Mouse (Mus musculus): ENCODE measurements around the gene Mapkbp1. TPM values are rescaled to one million over a fixed set of nuclear protein-coding genes. Genes with fewer than 3 reads are reported as not detected.

The Mapkbp1 gene
- polyA plus RNA-seq, 1 experiment = 13.4 TPM

- Histone ChIP-seq H3K27me3 (ENCODE audit: control insufficient read depth, insufficient read depth, low read length, poor library complexity, severe bottlenecking) (no peaks in the 10 kb centered on the region), H3K36me3 (ENCODE audit: control insufficient read depth, insufficient read depth, low read length, poor library complexity, severe bottlenecking) (no peaks in the 10 kb centered on the region), H3K4me1 (ENCODE audit: control insufficient read depth, insufficient read depth, low read length) (no peaks in the 10 kb centered on the region), H3K9ac (ENCODE audit: low read depth, poor library complexity, severe bottlenecking) (no peak overlapping the region), H3K27ac (ENCODE audit: insufficient read depth, low read length) (no peak overlapping the region), H3K9me3 (replicated peaks; ENCODE audit: control insufficient read depth, insufficient read depth, low read length, poor library complexity, severe bottlenecking) (no peaks in the 10 kb centered on the region), H3K4me3 (ENCODE audit: low read depth, low read length) (no peak overlapping the region)
- TF ChIP-seq CTCF (IDR thresholded peaks at IDR 0.05; ENCODE audit: low read depth, low read length) (peak; percentile 85), EP300 (IDR thresholded peaks at IDR 0.05; ENCODE audit: insufficient read depth, low read depth, low read length) (no peak), POLR2A (IDR thresholded peaks at IDR 0.05; ENCODE audit: insufficient read depth, low read length) (no peak)
Observed at GRCm38 (mm10) chr2:120049632-120050274, 77.3 kb downstream of the Mapkbp1 start.

GRCm38 (mm10) chr2:120051405-120051804 is 78.9 kb downstream of the Mapkbp1 start:
- H3K27me3 ChIP-seq (ENCODE audit: control insufficient read depth, insufficient read depth, low read length, poor library complexity, severe bottlenecking) = no peaks in the 10 kb centered on the region
- H3K4me1 ChIP-seq (ENCODE audit: control insufficient read depth, insufficient read depth, low read length) = no peaks in the 10 kb centered on the region
- no peak overlapping the region for H3K9ac ChIP-seq (ENCODE audit: low read depth, poor library complexity, severe bottlenecking)
- TF ChIP-seq EP300 (IDR thresholded peaks at IDR 0.05; ENCODE audit: insufficient read depth, low read depth, low read length) = no peak
- no peak for TF ChIP-seq CTCF (IDR thresholded peaks at IDR 0.05; ENCODE audit: low read depth, low read length)
- TF ChIP-seq POLR2A (IDR thresholded peaks at IDR 0.05; ENCODE audit: insufficient read depth, low read length) = no peak
- no peak overlapping the region for H3K27ac ChIP-seq (ENCODE audit: insufficient read depth, low read length)
- no peaks in the 10 kb centered on the region for H3K9me3 ChIP-seq (replicated peaks; ENCODE audit: control insufficient read depth, insufficient read depth, low read length, poor library complexity, severe bottlenecking)
- no peaks in the 10 kb centered on the region for H3K36me3 ChIP-seq (ENCODE audit: control insufficient read depth, insufficient read depth, low read length, poor library complexity, severe bottlenecking)
- no peak overlapping the region for H3K4me3 ChIP-seq (ENCODE audit: low read depth, low read length)

GRCm38 (mm10) chr2:120054771-120055552 is 82.5 kb downstream of the Mapkbp1 start:
- Histone ChIP-seq H3K4me3 (ENCODE audit: low read depth, low read length) (no peak overlapping the region), H3K9ac (ENCODE audit: low read depth, poor library complexity, severe bottlenecking) (no peak overlapping the region), H3K36me3 (ENCODE audit: control insufficient read depth, insufficient read depth, low read length, poor library complexity, severe bottlenecking) (no peaks in the 10 kb centered on the region), H3K27ac (ENCODE audit: insufficient read depth, low read length) (no peak overlapping the region), H3K9me3 (replicated peaks; ENCODE audit: control insufficient read depth, insufficient read depth, low read length, poor library complexity, severe bottlenecking) (no peaks in the 10 kb centered on the region), H3K4me1 (ENCODE audit: control insufficient read depth, insufficient read depth, low read length) (no peaks in the 10 kb centered on the region), H3K27me3 (ENCODE audit: control insufficient read depth, insufficient read depth, low read length, poor library complexity, severe bottlenecking) (no peaks in the 10 kb centered on the region)
- TF ChIP-seq POLR2A (IDR thresholded peaks at IDR 0.05; ENCODE audit: insufficient read depth, low read length) (no peak), EP300 (IDR thresholded peaks at IDR 0.05; ENCODE audit: insufficient read depth, low read depth, low read length) (no peak), CTCF (IDR thresholded peaks at IDR 0.05; ENCODE audit: low read depth, low read length) (no peak)

- Histone ChIP-seq H3K4me3 (ENCODE audit: low read depth, low read length) (no peak overlapping the region), H3K9ac (ENCODE audit: low read depth, poor library complexity, severe bottlenecking) (no peak overlapping the region), H3K36me3 (ENCODE audit: control insufficient read depth, insufficient read depth, low read length, poor library complexity, severe bottlenecking) (no peaks in the 10 kb centered on the region), H3K27ac (ENCODE audit: insufficient read depth, low read length) (no peak overlapping the region), H3K27me3 (ENCODE audit: control insufficient read depth, insufficient read depth, low read length, poor library complexity, severe bottlenecking) (no peaks in the 10 kb centered on the region), H3K4me1 (ENCODE audit: control insufficient read depth, insufficient read depth, low read length) (no peaks in the 10 kb centered on the region), H3K9me3 (replicated peaks; ENCODE audit: control insufficient read depth, insufficient read depth, low read length, poor library complexity, severe bottlenecking) (no peaks in the 10 kb centered on the region)
- TF ChIP-seq CTCF (IDR thresholded peaks at IDR 0.05; ENCODE audit: low read depth, low read length) = no peak
Observed at GRCm38 (mm10) chr2:120055923-120056322, 83.4 kb downstream of the Mapkbp1 start.

- Histone ChIP-seq H3K4me1 (ENCODE audit: control insufficient read depth, insufficient read depth, low read length) (no peaks in the 10 kb centered on the region), H3K4me3 (ENCODE audit: low read depth, low read length) (no peak overlapping the region), H3K9me3 (replicated peaks; ENCODE audit: control insufficient read depth, insufficient read depth, low read length, poor library complexity, severe bottlenecking) (no peaks in the 10 kb centered on the region), H3K36me3 (ENCODE audit: control insufficient read depth, insufficient read depth, low read length, poor library complexity, severe bottlenecking) (no peaks in the 10 kb centered on the region), H3K27ac (ENCODE audit: insufficient read depth, low read length) (no peak overlapping the region), H3K9ac (ENCODE audit: low read depth, poor library complexity, severe bottlenecking) (no peak overlapping the region), H3K27me3 (ENCODE audit: control insufficient read depth, insufficient read depth, low read length, poor library complexity, severe bottlenecking) (no peaks in the 10 kb centered on the region)
- TF ChIP-seq CTCF (IDR thresholded peaks at IDR 0.05; ENCODE audit: low read depth, low read length) (no peak), EP300 (IDR thresholded peaks at IDR 0.05; ENCODE audit: insufficient read depth, low read depth, low read length) (no peak)
Observed at GRCm38 (mm10) chr2:120058818-120059217, 86.3 kb downstream of the Mapkbp1 start.

GRCm38 (mm10) chr2:120059466-120059865 is 87.0 kb downstream of the Mapkbp1 start:
- no peak overlapping the region for H3K27ac ChIP-seq (ENCODE audit: insufficient read depth, low read length)
- no peak for TF ChIP-seq EP300 (IDR thresholded peaks at IDR 0.05; ENCODE audit: insufficient read depth, low read depth, low read length)
- TF ChIP-seq POLR2A (IDR thresholded peaks at IDR 0.05; ENCODE audit: insufficient read depth, low read length) = no peak
- TF ChIP-seq CTCF (IDR thresholded peaks at IDR 0.05; ENCODE audit: low read depth, low read length) = no peak
- H3K4me1 ChIP-seq (ENCODE audit: control insufficient read depth, insufficient read depth, low read length) = no peaks in the 10 kb centered on the region
- H3K27me3 ChIP-seq (ENCODE audit: control insufficient read depth, insufficient read depth, low read length, poor library complexity, severe bottlenecking) = no peaks in the 10 kb centered on the region
- H3K9me3 ChIP-seq (replicated peaks; ENCODE audit: control insufficient read depth, insufficient read depth, low read length, poor library complexity, severe bottlenecking) = no peaks in the 10 kb centered on the region
- no peak overlapping the region for H3K9ac ChIP-seq (ENCODE audit: low read depth, poor library complexity, severe bottlenecking)
- H3K36me3 ChIP-seq (ENCODE audit: control insufficient read depth, insufficient read depth, low read length, poor library complexity, severe bottlenecking) = no peaks in the 10 kb centered on the region
- H3K4me3 ChIP-seq (ENCODE audit: low read depth, low read length) = no peak overlapping the region

All from ES-Bruce4 (cell line).